Mouse (Mus musculus) kidney, adult 9 months (tissue): ENCODE data around the gene Lgals4.

Source experiments
- DNase-seq: peaks from one replicate; pipeline ENCODE4 v3.0.0; 2022

The Lgals4 gene

GRCm38 (mm10) chr7:28808957-28809393 lies 24.7 kb upstream of the Lgals4 start:
- DNase-seq: peak; percentile 96

- DNase-seq: peak; percentile 69
These were observed 24.1 kb upstream of the Lgals4 start for GRCm38 (mm10) chr7:28809401-28810089.

- DNase-seq: peak; percentile 100
These were observed 23.3 kb upstream of the Lgals4 start for GRCm38 (mm10) chr7:28810107-28811066.

- peak; percentile 90 for DNase-seq
These were observed 22.4 kb upstream of the Lgals4 start for GRCm38 (mm10) chr7:28811228-28811627.

DNA sequence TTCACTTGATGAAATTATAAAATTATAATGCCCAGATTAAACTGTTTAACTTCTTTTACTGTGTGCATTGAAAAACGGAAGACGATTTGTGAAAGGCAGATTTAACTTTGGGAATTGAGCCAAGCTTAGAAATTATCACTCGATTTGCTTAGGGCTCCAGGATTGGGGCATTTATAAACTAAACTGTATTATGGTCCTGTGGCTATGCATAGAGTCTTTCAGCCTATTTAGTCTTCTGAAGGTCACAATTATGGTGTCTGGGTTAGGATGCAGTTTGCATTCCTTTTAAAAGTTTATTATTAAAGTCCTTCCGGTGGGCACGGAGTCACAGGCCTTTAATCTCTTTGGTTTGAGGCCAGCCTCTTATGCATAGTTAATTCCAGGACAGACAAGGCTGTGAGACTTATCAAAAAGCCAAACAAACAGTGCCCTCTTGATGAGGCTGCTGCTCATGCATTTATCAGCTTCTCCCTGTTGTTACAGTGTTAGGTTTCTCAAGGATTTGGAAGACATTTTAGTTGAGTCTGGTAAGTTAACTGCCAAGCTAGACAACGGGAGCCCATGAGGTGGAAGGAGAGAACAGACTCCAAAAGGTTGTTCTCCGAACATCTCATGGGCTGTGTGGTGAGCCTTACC lies 21.9 kb upstream of the Lgals4 start:
- no peak for DNase-seq

DNA sequence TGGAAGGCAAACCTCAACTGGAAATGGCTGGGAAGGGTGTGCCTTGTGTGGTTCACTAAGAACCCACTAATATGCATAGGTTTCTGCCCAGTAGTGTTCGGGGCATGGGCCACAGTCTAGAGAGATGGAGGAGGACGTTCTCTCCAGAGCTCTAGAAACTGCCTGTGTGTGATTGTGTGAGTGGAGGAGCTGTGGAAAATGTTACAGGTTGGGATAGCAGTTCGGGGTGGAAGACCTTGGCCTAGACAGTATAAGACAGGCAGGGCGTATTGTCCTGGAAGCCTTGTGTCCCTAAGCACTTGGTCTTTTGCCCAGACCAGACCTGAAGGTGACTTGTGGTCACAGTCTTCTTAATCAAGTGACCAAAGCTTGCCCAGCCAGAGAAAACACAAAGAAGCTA lies 21.2 kb upstream of the Lgals4 start:
- no peak for DNase-seq

DNA sequence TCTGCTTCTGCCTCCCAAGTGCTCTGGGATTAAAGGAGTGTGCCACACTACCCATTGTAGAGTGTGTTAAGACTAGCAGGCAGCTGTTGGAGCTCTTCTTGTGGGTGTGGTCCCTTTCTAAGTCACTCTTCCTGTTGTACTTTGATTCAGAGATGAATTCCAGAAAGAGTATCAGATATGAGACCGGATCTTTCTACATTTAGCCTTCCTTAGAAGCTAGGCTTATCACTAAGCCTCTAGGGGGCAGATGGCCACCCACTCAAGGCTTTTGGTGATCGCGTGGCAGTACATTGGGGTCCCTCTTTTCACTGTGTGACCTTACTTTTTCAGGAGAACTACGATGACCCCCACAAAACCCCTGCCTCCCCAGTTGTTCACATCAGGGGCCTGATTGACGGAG lies 20.7 kb upstream of the Lgals4 start:
- DNase-seq: no peak

DNA sequence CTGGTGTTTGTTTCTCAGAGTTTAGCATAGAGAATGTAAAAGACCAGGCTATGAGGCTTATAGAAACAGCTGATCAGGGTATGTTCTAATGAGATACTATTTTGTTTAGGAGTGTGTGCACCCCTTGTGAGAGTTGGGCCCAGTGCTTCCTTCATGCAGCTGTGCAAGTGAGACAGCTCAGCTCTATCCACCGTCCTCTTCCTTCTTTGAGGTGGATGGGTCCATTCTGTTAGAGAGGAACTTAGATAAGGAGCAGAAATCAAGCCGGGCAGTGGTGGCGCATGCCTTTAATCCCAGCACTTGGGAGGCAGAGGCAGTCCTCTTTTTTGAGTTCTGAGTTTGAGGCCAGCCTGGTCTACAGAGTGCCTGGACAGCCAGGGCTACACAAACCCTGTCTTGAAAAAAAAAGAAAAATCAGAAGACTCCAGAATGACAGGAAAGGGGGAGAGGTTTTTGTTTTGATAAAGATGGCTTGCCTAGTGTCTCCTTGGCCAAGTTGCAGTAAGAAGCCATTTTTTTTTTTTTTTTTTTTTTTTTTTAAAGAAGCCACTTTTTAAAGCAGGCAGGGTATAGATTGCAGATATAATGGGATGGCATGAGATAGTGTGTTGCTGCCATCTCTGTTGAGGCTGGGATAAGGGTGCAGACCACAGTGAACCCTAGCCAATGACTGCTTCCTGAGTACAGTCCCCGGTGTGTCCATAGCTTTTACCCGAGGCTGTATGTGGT lies 19.2 kb upstream of the Lgals4 start:
- no peak for DNase-seq

GRCm38 (mm10) chr7:28815230-28815629 lies 18.4 kb upstream of the Lgals4 start:
- DNase-seq: no peak

GRCm38 (mm10) chr7:28816201-28816600 lies 17.5 kb upstream of the Lgals4 start:
- no peak for DNase-seq

- no peak for DNase-seq
These were observed 16.7 kb upstream of the Lgals4 start for GRCm38 (mm10) chr7:28816920-28817319.

GRCm38 (mm10) chr7:28817524-28817923 lies 16.1 kb upstream of the Lgals4 start:
- no peak for DNase-seq

DNA sequence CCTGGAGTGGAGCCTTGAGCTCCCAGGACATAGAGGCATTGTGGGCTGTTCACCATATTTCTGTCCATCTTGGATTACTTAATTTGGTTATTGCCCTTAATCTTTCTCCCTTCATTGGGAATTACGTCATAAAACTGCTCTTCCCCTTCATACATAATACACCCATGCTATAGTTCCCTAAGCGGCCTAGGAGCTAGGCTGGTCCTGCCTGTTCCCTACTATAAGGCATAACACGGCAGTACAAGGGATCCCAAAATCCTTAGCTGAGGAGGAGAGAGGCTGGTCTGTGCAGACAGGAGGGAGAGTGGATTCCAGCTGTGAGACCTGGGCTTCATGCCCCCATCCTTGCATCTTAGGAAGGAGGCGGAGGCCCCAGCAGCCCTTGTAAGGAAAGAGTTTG lies 15.7 kb upstream of the Lgals4 start:
- DNase-seq: no peak

DNA sequence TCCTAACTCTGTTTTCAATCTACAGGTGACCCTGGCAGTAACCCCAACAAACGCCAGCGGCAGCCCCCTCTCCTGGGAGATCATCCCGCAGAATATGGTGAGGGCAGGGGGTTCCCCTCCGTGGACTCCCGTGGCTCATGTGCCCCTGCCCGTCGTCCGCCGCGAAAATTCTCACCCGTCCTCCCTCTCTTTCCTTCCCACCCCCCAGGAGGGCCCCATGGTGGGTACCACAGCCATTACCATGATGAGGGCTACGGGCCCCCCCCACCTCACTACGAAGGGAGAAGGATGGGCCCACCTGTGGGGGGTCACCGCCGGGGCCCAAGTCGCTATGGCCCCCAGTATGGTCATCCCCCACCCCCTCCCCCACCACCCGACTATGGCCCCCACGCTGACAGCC lies 15.2 kb upstream of the Lgals4 start:
- DNase-seq: no peak

DNA sequence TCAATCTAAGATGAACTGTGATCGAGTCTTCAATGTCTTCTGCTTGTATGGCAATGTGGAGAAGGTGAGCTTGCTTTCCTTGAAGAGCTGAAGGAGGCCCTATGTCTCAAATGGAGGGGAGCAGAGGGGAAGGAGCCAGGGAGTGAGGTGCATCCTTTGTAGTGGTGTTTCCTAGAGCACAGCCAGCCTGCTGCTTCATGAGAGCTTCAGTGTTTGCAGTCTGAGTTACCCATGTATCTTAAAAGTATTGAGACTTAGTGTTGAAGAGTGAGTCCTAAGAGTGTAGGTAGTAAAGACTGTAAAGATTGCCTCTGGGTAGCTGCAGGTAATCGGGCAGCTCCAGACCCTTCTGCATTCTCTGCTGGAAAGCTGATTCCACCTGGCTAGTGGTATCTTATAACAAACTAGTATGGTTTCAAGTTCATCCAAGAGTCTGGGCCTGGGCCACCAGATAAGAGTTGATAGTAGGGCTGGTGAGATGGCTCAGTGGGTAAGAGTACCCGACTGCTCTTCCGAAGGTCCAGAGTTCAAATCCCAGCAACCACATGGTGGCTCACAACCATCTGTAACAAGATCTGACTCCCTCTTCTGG lies 14.7 kb upstream of the Lgals4 start:
- DNase-seq: no peak

- no peak for DNase-seq
These were observed 14.1 kb upstream of the Lgals4 start for GRCm38 (mm10) chr7:28819571-28819970.

DNA sequence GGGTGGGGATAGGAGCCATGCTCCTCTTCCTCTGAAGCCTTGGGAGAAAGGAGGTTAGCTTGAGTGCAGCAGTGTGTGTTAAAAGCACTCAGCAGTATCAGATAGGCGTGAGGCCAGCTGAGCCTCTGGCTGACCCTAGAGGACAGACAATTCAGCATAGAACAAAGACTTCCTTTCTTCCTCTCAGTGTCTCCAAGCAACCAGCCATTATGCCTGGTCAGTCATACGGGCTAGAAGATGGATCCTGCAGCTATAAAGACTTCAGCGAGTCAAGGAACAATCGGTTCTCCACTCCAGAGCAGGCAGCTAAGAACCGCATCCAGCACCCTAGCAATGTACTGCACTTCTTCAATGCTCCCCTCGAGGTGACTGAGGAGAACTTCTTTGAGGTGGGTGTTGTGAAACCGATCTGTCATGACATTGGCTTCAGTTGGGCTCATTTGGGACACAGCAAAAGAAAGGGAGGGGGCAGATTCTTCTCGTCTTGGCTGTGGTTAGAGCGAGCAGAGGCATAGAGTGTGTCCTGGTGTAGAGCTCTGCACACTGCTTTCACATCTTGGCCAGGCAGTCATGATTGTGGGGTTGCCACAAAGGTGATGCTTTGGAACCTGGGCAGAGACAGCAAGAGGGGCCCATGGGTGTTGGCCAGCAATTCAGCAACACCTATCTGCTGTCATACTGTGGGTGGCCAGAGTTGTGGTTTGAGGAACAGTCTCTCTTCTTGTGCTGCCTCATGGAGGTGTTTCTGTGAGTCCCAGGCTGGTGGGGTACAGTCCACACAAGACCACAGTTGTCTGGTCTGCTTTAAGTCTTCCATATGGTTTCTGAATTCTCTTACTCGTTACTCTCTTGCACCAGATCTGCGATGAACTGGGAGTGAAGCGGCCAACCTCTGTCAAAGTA lies 13.0 kb upstream of the Lgals4 start:
- DNase-seq: peak; percentile 70

GRCm38 (mm10) chr7:28821261-28821831 lies 12.3 kb upstream of the Lgals4 start:
- no peak for DNase-seq

DNA sequence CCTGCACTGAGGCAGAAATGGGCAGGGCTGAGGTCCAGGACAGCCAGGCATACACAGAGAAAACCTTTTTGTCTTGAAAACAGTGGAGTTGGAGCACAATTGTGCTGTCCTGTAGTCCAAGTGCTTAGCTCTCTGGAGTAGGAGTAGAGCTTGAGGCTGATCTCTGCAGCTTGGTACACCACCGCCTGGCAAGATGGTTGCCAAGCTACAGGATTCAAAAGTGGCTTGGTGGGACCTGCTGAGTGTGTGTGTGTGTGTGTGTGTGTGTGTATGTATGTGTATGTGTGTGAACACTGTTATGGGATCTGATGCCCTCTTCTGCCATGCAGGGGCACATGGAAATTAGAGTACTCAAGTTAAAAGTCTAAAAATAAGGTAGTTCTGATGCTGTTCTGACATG lies 11.1 kb upstream of the Lgals4 start:
- DNase-seq: no peak

GRCm38 (mm10) chr7:28822993-28823903 lies 10.4 kb upstream of the Lgals4 start:
- peak; percentile 64 for DNase-seq
